Mouse (Mus musculus): ENCODE data around the gene Rrp12.
"Not testable (repeated sequence)": the region's sequence is repeated elsewhere in the genome, so short reads cannot be mapped to it uniquely, and the experiment has no call there.

Gene Rrp12

GRCm38 (mm10) chr19:41906311-41907078 is 10.5 kb upstream of the Rrp12 start:
- no peak for DNase-seq (ENCODE audit: low spot score in 2 of 2)

DNA sequence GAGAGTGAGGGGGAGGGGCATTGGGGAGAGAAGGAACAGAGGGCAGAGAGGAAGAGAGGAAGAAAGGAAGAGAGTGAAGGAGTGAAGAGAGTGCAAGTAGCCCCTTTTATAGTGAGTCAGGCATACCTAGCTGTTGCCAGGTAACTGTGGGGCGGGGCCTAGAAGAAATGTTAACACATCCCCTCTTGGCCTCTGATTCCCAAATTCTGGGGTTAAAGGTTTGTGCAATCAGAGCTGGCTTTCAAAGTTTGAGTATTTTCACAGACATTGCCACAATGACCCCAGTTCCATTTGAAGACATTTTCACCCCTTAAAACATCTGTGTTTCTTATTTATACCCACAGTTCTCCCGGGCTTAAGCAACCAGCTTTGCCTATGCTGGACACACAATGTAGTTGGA is 9.3 kb upstream of the Rrp12 start:
- no peak for DNase-seq (ENCODE audit: low spot score in 2 of 2)

DNA sequence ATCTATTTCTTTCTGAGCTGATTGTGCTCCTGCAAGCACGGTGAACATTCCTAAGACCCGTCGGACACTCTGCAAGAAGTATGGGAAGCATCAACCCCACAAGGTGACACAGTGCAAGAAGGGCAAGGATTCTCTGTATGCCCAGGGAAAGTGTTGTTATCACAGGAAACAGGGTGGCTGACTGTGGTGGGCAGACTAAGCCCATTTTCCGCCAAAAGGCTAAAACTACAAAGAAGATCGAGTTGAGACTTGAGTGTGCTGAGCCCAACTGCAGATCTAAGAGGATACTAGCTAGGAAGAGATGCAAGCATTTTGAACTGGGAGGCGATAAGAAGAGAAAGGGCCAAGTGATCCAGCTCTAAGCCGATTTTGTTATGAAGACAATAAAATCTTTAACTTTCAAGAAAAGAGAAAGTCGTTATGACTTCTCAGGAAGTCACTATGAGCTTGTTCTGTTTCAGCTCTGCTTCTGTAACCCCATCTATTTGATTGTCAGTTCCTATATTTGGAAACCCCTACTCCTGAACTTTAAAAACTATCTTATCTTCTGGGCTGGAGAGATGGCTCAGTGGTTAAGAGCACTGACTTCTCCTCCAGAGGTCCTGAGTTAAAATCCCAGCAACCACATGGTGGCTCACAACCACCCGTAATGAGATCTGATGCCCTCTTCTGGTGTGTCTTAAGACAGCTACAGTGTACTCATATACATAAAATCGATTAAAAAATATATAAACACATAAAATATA is 7.0 kb upstream of the Rrp12 start:
- DNase-seq (ENCODE audit: low spot score in 2 of 2): no peak

GRCm38 (mm10) chr19:41901696-41902095 is 5.7 kb upstream of the Rrp12 start:
- DNase-seq (ENCODE audit: low spot score in 2 of 2): no peak

DNA sequence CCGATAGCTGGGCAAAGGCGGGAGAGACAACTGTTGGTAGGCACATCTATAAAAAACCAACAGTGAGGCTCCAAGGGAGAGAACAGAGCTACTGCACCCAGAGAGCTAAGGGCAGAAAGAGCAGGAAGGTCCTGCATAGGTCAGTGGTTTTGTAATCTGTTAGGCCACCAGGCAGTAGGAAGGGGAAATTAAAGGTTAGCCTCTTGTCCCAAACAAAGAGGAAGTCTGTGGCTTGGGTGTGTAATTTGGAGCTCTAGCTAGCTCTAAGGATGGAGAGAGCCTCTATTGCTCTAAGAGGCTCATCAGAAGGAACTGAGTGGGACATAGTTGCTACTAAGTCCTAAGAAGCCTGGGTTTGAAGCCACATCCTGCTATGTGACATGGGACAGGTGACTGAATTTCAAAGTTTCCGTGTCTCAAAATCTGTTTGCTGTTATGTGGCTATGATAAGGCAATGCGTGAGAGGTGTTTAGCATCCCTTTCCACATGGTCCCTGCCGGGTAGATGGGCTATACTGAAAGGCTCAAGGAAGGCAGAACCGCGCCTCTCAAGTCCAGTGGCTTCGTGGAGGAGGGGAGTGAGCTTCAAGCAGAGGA is 4.6 kb upstream of the Rrp12 start:
- DNase-seq (ENCODE audit: low spot score in 2 of 2): no peak

GRCm38 (mm10) chr19:41898860-41899259 is 2.9 kb upstream of the Rrp12 start:
- DNase-seq (ENCODE audit: low spot score in 2 of 2): no peak

GRCm38 (mm10) chr19:41896319-41896711 is 342 bp upstream of the Rrp12 start:
- no peak for DNase-seq (ENCODE audit: low spot score in 2 of 2)

GRCm38 (mm10) chr19:41894959-41895358 is 1.0 kb downstream of the Rrp12 start:
- no peak for DNase-seq (ENCODE audit: low spot score in 2 of 2)

DNA sequence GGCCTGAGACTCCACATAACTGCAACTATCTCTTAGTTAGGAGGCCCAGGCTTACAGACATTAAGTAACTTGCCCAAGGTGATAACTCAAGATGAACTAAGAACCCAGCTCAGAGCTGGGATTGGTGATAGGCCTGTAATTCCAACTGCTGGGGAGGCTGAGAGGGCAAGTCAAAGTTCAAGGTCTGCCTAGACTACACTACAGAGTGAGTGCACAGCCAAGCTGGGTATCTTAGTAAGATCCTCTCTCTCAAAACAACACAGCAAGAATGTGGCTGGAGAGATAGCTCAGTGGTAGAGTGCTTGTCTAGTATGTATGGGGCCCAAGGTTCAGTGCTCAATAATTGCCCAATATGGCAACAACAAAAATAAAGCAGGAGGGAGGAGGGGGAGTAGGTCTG is 7.8 kb downstream of the Rrp12 start:
- DNase-seq (ENCODE audit: low spot score in 2 of 2): no peak

- no peak for DNase-seq (ENCODE audit: low spot score in 2 of 2)
These were observed 12.1 kb downstream of the Rrp12 start for GRCm38 (mm10) chr19:41883882-41884281.

DNA sequence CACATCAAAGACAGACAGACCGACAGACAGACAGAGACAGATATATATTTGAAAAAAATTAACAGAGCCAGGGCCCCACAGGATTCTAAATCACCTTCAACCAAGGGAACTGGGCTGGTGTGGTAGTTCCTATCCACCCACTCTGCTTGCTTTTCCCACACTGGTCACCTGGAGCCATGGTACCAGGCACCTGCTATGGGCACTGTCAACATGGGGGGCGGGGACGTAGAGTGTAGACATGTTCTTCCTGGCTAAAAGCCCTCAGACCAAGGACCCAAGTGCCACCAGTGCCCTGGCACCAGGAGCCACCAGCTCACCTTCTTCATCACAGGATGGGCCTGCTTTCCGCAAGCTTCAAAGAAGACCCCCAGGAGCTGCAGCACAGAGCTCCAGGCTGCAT is 14.1 kb downstream of the Rrp12 start:
- DNase-seq (ENCODE audit: low spot score in 2 of 2): no peak

GRCm38 (mm10) chr19:41874356-41874755 is 21.6 kb downstream of the Rrp12 start:
- no peak for DNase-seq (ENCODE audit: low spot score in 2 of 2)

DNA sequence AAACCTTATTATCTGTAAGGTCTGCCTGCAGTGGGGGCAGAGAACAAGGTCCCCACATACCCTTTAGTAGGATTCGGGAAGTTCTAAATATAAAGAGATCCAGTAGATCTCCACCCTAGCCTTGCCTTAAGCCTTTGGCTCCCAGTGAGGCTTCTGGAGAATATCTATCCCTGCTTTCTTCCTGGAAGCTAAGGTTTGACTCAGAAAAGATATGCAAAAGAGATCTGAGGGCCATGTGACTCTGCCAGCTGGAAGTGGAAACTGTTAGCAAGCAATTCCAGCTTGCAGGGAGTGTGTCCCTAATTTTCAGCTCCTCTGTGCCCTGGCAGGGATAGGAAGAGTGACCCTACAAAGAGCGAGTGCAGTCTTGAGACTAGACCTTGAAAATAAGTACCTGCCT is 23.7 kb downstream of the Rrp12 start:
- no peak for DNase-seq (ENCODE audit: low spot score in 2 of 2)

DNA sequence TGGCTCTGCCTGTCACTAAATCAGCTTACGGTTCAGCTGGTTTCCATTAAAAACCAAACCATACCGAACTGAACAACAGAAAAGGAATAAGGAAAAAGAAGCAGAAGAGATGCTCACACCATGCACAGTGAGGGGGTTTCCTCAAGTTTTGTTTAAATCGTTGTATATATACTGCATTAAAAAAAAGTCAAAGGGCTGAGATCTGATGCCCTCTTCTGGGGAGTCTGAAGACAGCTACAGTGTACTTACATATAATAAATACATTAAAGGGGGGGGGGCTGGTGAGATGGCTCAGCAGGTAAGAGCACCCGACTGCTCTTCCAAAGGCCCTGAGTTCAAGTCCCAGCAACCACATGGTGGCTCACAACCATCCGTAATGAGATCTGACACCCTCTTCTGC is 26.0 kb downstream of the Rrp12 start:
- DNase-seq (ENCODE audit: low spot score in 2 of 2): not testable (repeated sequence)

GRCm38 (mm10) chr19:41869296-41869695 is 26.7 kb downstream of the Rrp12 start:
- no peak for DNase-seq (ENCODE audit: low spot score in 2 of 2)

DNA sequence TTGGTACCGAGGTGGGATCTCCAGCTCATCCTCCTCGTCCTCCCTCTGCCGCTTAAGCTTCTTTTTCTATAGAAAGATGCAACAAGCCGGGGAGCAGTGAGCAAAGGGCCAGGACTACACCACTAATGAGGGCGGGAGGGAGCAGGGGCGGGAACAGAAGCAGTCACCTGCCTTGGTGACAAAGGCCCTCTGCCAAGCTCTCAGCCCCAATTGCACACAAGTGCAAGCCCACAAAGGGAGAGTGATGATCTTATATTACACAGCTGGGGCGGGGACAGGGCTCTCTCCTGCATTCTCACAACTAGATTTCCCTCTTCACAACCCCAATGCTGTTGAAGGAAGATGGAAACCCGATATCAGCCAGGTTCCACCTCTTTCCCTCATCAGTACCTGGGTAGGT is 29.3 kb downstream of the Rrp12 start:
- DNase-seq (ENCODE audit: low spot score in 2 of 2): no peak

- DNase-seq (ENCODE audit: low spot score in 2 of 2): no peak
These were observed 38.1 kb downstream of the Rrp12 start for GRCm38 (mm10) chr19:41857816-41858310.

GRCm38 (mm10) chr19:41857086-41857762 is 38.7 kb downstream of the Rrp12 start:
- DNase-seq (ENCODE audit: low spot score in 2 of 2): no peak

GRCm38 (mm10) chr19:41852423-41852822 is 43.5 kb downstream of the Rrp12 start:
- no peak for DNase-seq (ENCODE audit: low spot score in 2 of 2)

DNA sequence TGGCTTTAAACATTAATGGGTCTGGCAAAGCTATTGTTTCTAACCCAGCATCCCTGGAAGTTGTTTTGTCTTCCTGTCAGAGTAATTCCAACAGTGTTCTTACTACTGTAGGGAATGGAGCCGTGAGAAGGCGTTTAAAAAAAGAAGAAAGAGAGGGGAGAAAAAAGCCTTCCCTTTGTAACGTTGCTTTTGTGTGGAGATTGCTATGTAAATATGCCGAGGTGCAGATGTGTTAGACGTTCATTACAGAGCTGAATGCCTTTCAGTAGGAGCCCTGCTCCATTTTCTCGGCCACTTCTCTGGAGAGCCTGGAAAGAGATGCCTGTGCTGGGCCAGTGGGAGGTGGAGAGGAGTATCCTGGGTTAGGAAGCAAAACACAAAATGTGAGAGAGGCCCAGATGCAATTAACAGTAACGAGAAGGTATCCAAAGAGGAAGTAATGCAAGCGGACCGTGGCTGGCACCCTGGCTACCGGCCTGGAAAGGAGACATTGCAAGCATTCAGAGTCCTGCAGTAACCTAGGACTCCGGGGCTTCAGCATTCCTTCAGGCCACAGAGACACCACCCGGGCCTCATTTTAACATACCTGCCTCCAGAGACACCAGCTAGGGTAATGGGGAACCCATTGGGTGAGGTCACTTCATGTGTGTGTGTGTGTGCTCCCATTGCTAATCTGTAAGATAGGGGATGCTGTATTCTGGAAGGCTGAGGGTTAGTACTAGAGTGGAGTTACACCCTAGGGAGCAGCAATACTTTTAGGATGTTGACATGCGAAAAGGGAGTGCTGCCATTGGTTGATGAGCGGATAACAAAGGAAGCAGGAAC is 45.0 kb downstream of the Rrp12 start:
- no peak for DNase-seq (ENCODE audit: low spot score in 2 of 2)

DNA sequence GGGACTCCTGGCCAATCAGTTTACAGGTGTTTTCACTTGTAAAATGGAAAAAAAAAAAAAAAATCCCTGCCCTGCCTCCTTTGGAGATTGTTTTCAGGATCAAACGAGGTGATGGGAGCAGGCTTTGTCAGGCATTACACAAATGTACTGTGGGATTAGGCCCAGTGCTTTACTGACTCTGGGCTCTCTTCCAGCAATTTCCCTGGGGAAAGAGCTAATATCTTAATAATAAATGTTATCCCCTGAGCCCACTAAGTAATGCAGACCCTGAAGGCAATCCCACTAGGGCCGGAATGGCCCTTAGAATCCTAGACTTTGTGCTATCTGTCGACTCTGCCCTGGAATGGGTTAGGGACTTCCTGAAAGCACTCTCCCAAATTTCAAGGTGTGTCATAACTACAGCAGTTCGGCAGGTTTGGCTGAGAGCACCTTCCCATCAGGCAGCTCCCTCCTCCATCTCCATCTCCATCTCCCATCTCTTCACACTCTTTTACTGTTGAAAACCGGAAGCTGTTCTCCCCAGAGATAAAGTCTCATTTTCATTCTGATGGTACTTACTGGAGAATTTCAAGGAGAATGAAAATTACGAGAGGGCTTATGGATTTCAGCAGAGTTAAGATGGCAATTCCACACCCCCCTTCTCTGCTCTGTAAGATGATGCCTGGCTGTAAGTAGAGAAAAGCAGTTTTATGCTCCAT is 45.8 kb downstream of the Rrp12 start:
- no peak for DNase-seq (ENCODE audit: low spot score in 2 of 2)

Measured in frontal cortex, postnatal 14 days (tissue).